Mouse (Mus musculus): Measurements from ENCODE around the gene Cyb5d2. TPM values are rescaled to one million over a fixed set of nuclear protein-coding genes. Genes with fewer than 3 reads are reported as not detected.

Cyb5d2 gene
- total RNA-seq (2023), result 1 to 10 TPM; 8.0 to 8.7 TPM

DNA sequence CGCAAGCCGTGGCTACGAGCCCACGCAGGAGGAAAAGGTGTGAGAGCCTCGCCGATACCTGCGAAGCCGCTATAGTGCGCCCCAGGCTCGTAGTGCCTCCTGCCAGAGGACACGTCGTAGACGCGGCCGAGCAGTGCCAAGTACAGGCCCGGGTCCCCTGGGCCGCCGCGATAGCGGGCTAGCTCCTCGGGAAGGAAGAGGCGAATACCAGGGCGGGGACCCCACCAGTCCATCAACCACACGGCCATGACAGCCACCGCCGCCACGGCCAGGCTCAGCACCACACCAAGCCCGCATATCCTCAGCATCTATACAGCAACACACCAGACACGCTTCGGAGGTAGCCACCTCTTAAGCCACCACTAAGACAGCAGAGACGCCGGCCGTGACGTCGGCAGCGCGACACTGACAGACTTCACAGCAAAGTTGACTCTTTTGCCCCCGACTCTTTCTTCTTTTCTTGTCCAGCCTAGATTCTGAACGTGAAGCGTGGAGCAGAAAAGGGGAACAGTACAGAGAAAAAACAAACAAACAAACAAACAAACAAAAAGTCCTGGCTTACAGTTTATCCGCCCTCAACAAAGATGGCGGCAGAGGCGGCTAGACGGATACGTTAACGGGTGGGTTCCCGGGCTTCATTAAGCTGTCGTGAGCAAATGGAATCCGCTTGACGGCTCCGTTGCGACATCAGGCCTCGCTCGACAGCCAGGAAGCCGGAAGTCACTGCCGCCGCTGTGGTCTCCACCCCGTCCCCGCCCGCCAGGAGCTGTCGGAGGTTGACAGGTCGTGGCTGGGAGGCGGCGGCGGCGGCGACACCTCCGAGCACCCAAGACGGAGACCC, at the start of gene Cyb5d2, which contains the start of gene Zzef1:
Cyb5d2 (minus strand) TSS at position 688 of the 841 bp plus-strand sequence.
Zzef1 (plus strand) TSS at position 772 of the 841 bp plus-strand sequence.

Other genes with a start within 250 kb of the Cyb5d2 start
- 10 to 100 TPM; 12.5 to 12.6 TPM for gene Spns3, start 245.6 kb downstream of the Cyb5d2 start, total RNA-seq (2023)
- 10 to 100 TPM; 37.2 to 44.9 TPM for gene Ube2g1, start 188.9 kb downstream of the Cyb5d2 start, total RNA-seq (2023)
- gene Ankfy1, start 106.1 kb downstream of the Cyb5d2 start, total RNA-seq (2023), result 100 to 1,000 TPM; 111 to 117 TPM
- 10 to 100 TPM; 87.7 to 92.5 TPM for gene Zzef1, start 84 bp upstream of the Cyb5d2 start, total RNA-seq (2023)
- 100 to 1,000 TPM; 568 to 586 TPM for gene Atp2a3, start 165.0 kb upstream of the Cyb5d2 start, total RNA-seq (2023)
- gene P2rx1, start 203.0 kb upstream of the Cyb5d2 start, total RNA-seq (2023), result 1 to 10 TPM; 2.7 to 3.0 TPM
- 1 to 10 TPM; 2.7 to 3.0 TPM for gene Camkk1, start 222.9 kb upstream of the Cyb5d2 start, total RNA-seq (2023)